Mouse (Mus musculus) lung, postnatal 0 days (tissue): ENCODE results near the gene Hook2. TPM values are rescaled to one million over a fixed set of nuclear protein-coding genes. Genes with fewer than 3 reads are reported as not detected.

Experiments used
- ATAC-seq: fragments of 200-750 bp; cut with Nextera tagmentation; 2 replicates; pipeline ENCODE4 v1.8.0; 2017; ENCODE audit warnings: moderate library complexity
- DNase-seq: peaks from one replicate; pipeline ENCODE4 v3.0.0-alpha.2; 2016; ENCODE audit warnings: low spot score
- H3K27ac ChIP-seq: fragments of 300-500 bp; sonication (generic); 2 replicates; pipeline ENCODE4 v1.5.1; 2014; ENCODE audit warnings: antibody characterized with exemption, mild to moderate bottlenecking, low read length, mixed read lengths
- H3K27me3 ChIP-seq: fragments of 300-500 bp; sonication (generic); replicated peaks from 2 replicates; pipeline ENCODE4 v1.6.1; 2014; ENCODE audit warnings: low read length, mixed read lengths; ENCODE audit not compliant: insufficient read depth
- H3K36me3 ChIP-seq: fragments of 300-500 bp; sonication (generic); 2 replicates; pipeline ENCODE4 v1.6.1; 2014; ENCODE audit warnings: low read length, mixed read lengths; ENCODE audit not compliant: insufficient read depth
- H3K4me1 ChIP-seq: fragments of 300-500 bp; sonication (generic); 2 replicates; pipeline ENCODE4 v1.6.1; 2014; ENCODE audit warnings: antibody characterized with exemption, low read depth, low read length, mixed read lengths; ENCODE audit not compliant: insufficient read depth
- H3K4me2 ChIP-seq: fragments of 300-500 bp; sonication (generic); replicated peaks from 2 replicates; pipeline ENCODE4 v1.6.1; 2014; ENCODE audit warnings: low read depth, mild to moderate bottlenecking, low read length, moderate library complexity, mixed read lengths
- H3K4me3 ChIP-seq: fragments of 300-500 bp; sonication (generic); 2 replicates; pipeline ENCODE4 v1.5.1; 2014; ENCODE audit warnings: low read depth, low read length
- H3K9ac ChIP-seq: fragments of 300-500 bp; sonication (generic); replicated peaks from 2 replicates; pipeline ENCODE4 v1.6.1; 2014; ENCODE audit warnings: low read depth, mild to moderate bottlenecking
- H3K9me3 ChIP-seq: fragments of 300-500 bp; sonication (generic); 2 replicates; pipeline ENCODE4 v1.6.1; 2016; ENCODE audit warnings: low read length, mixed read lengths
- CTCF ChIP-seq: IDR thresholded peaks from 2 replicates; pipeline ENCODE4 v1.5.1; 2016; ENCODE audit warnings: antibody characterized with exemption, mild to moderate bottlenecking
- EP300 ChIP-seq: IDR thresholded peaks from 2 replicates; pipeline ENCODE4 v1.6.1; 2016; ENCODE audit warnings: antibody characterized with exemption, mild to moderate bottlenecking, control low read depth
- WGBS: fragments of 180-500 bp; shearing (Covaris S2); extraction: QIAGEN DNeasy Blood & Tissue Kit; methylation state at CpG from one replicate; pipeline ENCODE4 v1.1.7; 2014; 5-methylcytosine and 5-hydroxymethylcytosine counted together
- polyA plus RNA-seq: library from polyadenylated mRNA; unstranded; fragments of >200 nt; fragmentation: Nextera tagmentation; extraction: Ambion mirVana; gene quantifications from 2 replicates; pipeline ENCODE4 v1.2.1, GENCODE M21; 2015

Hook2 gene
- polyA plus RNA-seq, 1 experiment from 2014 or later: 19.2 TPM

GRCm38 (mm10) chr8:84965731-84966291 lies 24.6 kb upstream of the Hook2 start:
- peak overlapping the region; percentile 53 for H3K4me3 ChIP-seq
- TF ChIP-seq CTCF (peak; percentile 1; the same call in 1 of the 2 replicates), EP300 (no peak)
- peak overlapping the region; percentile 87 for H3K4me2 ChIP-seq
- WGBS: under 1% methylated on average over 41 of the region's 41 CpGs
- H3K27ac ChIP-seq: peak overlapping the region; percentile 35; the same call in 1 of the 2 replicates
- no peaks in the 10 kb centered on the region for H3K9me3 ChIP-seq
- H3K9ac ChIP-seq: peak overlapping the region; percentile 46; the same call in 1 of the 2 replicates
- DNase-seq (peak; percentile 99), ATAC-seq (peak; percentile 94)
- H3K4me1 ChIP-seq: peaks cover 23% of the 10 kb centered on the region; the same call in 1 of the 2 replicates
- H3K36me3 ChIP-seq: no peaks in the 10 kb centered on the region
- H3K27me3 ChIP-seq: no peaks in the 10 kb centered on the region

- peak overlapping the region; percentile 57; the same call in 1 of the 2 replicates for H3K27ac ChIP-seq
- no peaks in the 10 kb centered on the region for H3K27me3 ChIP-seq
- peak; percentile 38 for DNase-seq
- H3K9me3 ChIP-seq: no peaks in the 10 kb centered on the region
- WGBS: 27% methylated on average over 3 of the region's 3 CpGs
- H3K4me3 ChIP-seq: no peak overlapping the region
- 0 out of 2 replicates have a peak overlapping the region, but pooled peaks have one; percentile 17 for H3K4me2 ChIP-seq
- peak; percentile 34 for ATAC-seq
- H3K9ac ChIP-seq: no peak overlapping the region
- TF ChIP-seq CTCF: no peak
- peak; percentile 53 for TF ChIP-seq EP300
- H3K4me1 ChIP-seq: peaks cover 24% of the 10 kb centered on the region; the same call in 1 of the 2 replicates
- H3K36me3 ChIP-seq: 0 out of 2 replicates have a peak, but pooled peaks cover under 1% of the 10 kb centered on the region
Observed at GRCm38 (mm10) chr8:84966603-84967002, 23.8 kb upstream of the Hook2 start.

- no peak for ATAC-seq
- peaks cover 3% of the 10 kb centered on the region; the same call in 1 of the 2 replicates for H3K36me3 ChIP-seq
Observed at GRCm38 (mm10) chr8:84967532-84968304, 22.7 kb upstream of the Hook2 start.

GRCm38 (mm10) chr8:84968650-84969049 lies 21.8 kb upstream of the Hook2 start:
- 4% methylated on average over 2 of the region's 2 CpGs for WGBS
- TF ChIP-seq EP300 (no peak), CTCF (no peak)
- Histone ChIP-seq H3K4me1 (peaks cover 24% of the 10 kb centered on the region; the same call in 1 of the 2 replicates), H3K9me3 (no peaks in the 10 kb centered on the region), H3K27me3 (no peaks in the 10 kb centered on the region), H3K4me3 (peak overlapping the region; percentile 51), H3K36me3 (peaks cover 3% of the 10 kb centered on the region; the same call in 1 of the 2 replicates), H3K9ac (peak overlapping the region; percentile 54; the same call in 1 of the 2 replicates), H3K27ac (peak overlapping the region; percentile 87), H3K4me2 (peak overlapping the region; percentile 87)
- no peak for ATAC-seq
- DNase-seq: peak; percentile 56

More at GRCm38 (mm10) chr8:84967532-84968304, 22.7 kb upstream of the Hook2 start:
- Histone ChIP-seq H3K4me2 (no peak overlapping the region), H3K4me1 (peaks cover 24% of the 10 kb centered on the region; the same call in 1 of the 2 replicates), H3K9ac (no peak overlapping the region), H3K27ac (0 out of 2 replicates have a peak overlapping the region, but pooled peaks have one; percentile 87), H3K9me3 (no peaks in the 10 kb centered on the region), H3K27me3 (no peaks in the 10 kb centered on the region), H3K4me3 (no peak overlapping the region)
- WGBS: 86% methylated on average over 13 of the region's 13 CpGs
- DNase-seq: no peak
- TF ChIP-seq CTCF (no peak), EP300 (no peak)

- peak; percentile 84 for DNase-seq
- peak; percentile 70 for ATAC-seq
- Histone ChIP-seq H3K9ac (peak within 1 kb of the TSS; percentile 54), H3K9me3 (no peaks in the 10 kb centered on the region), H3K27ac (peak within 1 kb of the TSS; percentile 87), H3K4me2 (peak within 1 kb of the TSS; percentile 87), H3K27me3 (no peaks in the 10 kb centered on the region), H3K36me3 (peaks cover 3% of the 10 kb centered on the region; the same call in 1 of the 2 replicates), H3K4me3 (peak within 1 kb of the TSS; percentile 51), H3K4me1 (peaks cover 24% of the 10 kb centered on the region; the same call in 1 of the 2 replicates)
- TF ChIP-seq EP300 (no peak), CTCF (no peak)
- WGBS: under 1% methylated on average over 49 of the region's 56 CpGs
Observed at GRCm38 (mm10) chr8:84969241-84970134, 20.9 kb upstream of the Hook2 start, which contains the start of the genes Gm49661, Prdx2 and Rnaseh2a. Gene Gm49661, minus strand, starts transcription at chr8:84969433. Gene Prdx2, plus strand, starts transcription at chr8:84969587. Gene Rnaseh2a, minus strand, starts transcription at chr8:84969767.
